Mouse (Mus musculus) midbrain, embryonic 12.5 days (tissue): Measurements from ENCODE around the gene Pbx3. TPM values are rescaled to one million over a fixed set of nuclear protein-coding genes. Genes with fewer than 3 reads are reported as not detected.
A peak's percentile ranks its signal among the peaks of the same experiment; 100 is the strongest.

Source experiments
- ATAC-seq: fragments of 200-750 bp; cut with Nextera tagmentation; 2 replicates; pipeline ENCODE4 v1.8.0; 2017; ENCODE audit warnings: low read depth, moderate TSS enrichment, moderate library complexity; ENCODE audit not compliant: low FRiP score
- H3K27ac ChIP-seq: fragments of 300-500 bp; sonication (generic); replicated peaks from 2 replicates; pipeline ENCODE4 v1.5.1; 2016; ENCODE audit warnings: mild to moderate bottlenecking
- H3K27me3 ChIP-seq: fragments of 300-500 bp; sonication (generic); 2 replicates; pipeline ENCODE4 v1.6.1; 2016; ENCODE audit warnings: mild to moderate bottlenecking
- H3K36me3 ChIP-seq: fragments of 300-500 bp; sonication (generic); 2 replicates; pipeline ENCODE4 v1.6.1; 2016
- H3K4me1 ChIP-seq: fragments of 300-500 bp; sonication (generic); 2 replicates; pipeline ENCODE4 v1.6.1; 2016
- H3K4me2 ChIP-seq: fragments of 300-500 bp; sonication (generic); replicated peaks from 2 replicates; pipeline ENCODE4 v1.6.1; 2016; ENCODE audit warnings: mild to moderate bottlenecking, moderate library complexity
- H3K4me3 ChIP-seq: fragments of 300-500 bp; sonication (generic); 2 replicates; pipeline ENCODE4 v1.5.1; 2016; ENCODE audit warnings: mild to moderate bottlenecking
- H3K9ac ChIP-seq: fragments of 300-500 bp; sonication (generic); replicated peaks from 2 replicates; pipeline ENCODE4 v1.6.1; 2016; ENCODE audit warnings: mild to moderate bottlenecking, moderate library complexity
- H3K9me3 ChIP-seq: fragments of 300-500 bp; sonication (generic); 2 replicates; pipeline ENCODE4 v1.6.1; 2016; ENCODE audit warnings: mild to moderate bottlenecking
- WGBS: fragments of 180-500 bp; shearing (Covaris S2); methylation state at CpG from one replicate; pipeline ENCODE4 v1.1.7; 2016; 5-methylcytosine and 5-hydroxymethylcytosine counted together
- polyA plus RNA-seq: library from polyadenylated mRNA; unstranded; fragments of >200 nt; fragmentation: Nextera tagmentation; extraction: Ambion mirVana; gene quantifications from 2 replicates; pipeline ENCODE4 v1.2.1, GENCODE M21; 2016

The Pbx3 gene
- polyA plus RNA-seq, 1 experiment from 2014 or later: 79.3 TPM

DNA sequence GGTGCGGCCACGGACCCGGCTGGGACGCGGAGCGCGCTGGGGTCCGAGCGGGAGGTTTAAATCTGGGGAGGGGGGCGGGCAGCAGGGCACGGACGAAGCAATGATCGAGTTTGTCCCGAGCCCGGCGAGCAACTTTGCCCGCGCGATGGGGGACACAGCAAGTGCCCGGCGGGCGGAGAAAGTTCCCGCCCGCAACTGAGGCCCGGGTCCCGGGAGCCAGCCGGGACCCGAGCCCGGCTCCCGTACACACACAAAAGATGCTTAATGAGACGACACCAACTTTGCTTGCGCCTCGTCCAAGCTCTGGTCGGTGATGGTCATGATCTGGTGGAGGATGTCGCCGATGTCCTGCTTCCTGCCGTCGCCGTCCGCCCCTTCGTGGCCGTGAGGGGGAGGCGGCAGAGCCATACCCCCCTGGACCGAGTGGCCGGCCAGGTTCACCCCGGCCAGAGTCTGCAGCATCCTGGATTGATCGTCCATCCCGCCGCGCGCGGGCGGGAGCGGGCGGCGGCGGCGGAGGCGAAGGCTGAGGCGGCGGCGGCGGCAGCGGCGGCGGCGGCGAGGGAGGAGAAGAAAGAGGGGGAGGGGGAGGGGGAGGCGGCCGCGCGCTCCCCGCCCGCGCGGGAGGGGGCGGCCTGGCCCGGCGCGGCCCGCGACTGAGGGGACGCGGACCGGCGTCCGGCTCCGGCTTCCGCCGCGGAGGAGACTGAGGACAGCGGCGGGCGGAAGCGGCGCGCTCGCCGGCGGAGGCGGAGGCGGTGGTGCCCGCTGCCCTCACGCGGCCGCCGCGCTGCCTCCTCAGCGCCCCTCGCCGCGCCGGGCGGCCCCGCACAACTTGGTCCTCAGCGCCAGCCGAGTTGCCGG lies 1.3 kb downstream of the Pbx3 start:
- peak overlapping the region; percentile 89 for H3K4me3 ChIP-seq
- no peaks in the 10 kb centered on the region for H3K9me3 ChIP-seq
- peak overlapping the region; percentile 99 for H3K27ac ChIP-seq
- ATAC-seq: peak; percentile 31
- peak overlapping the region; percentile 87 for H3K4me2 ChIP-seq
- H3K4me1 ChIP-seq: peaks cover 31% of the 10 kb centered on the region
- 0 out of 2 replicates have a peak, but pooled peaks cover 3% of the 10 kb centered on the region for H3K27me3 ChIP-seq
- no peaks in the 10 kb centered on the region for H3K36me3 ChIP-seq
- WGBS: under 1% methylated on average over 79 of the region's 118 CpGs
- H3K9ac ChIP-seq: peak overlapping the region; percentile 98

- WGBS: under 1% methylated on average over 42 of the region's 42 CpGs
- H3K27me3 ChIP-seq: 0 out of 2 replicates have a peak, but pooled peaks cover 3% of the 10 kb centered on the region
- H3K4me2 ChIP-seq: peak overlapping the region; percentile 87
- H3K4me3 ChIP-seq: peak overlapping the region; percentile 89
- peak overlapping the region; percentile 98 for H3K9ac ChIP-seq
- peak overlapping the region; percentile 99 for H3K27ac ChIP-seq
- ATAC-seq: no peak
- peaks cover 31% of the 10 kb centered on the region for H3K4me1 ChIP-seq
- no peaks in the 10 kb centered on the region for H3K36me3 ChIP-seq
- H3K9me3 ChIP-seq: no peaks in the 10 kb centered on the region
These were observed 2.1 kb downstream of the Pbx3 start for GRCm38 (mm10) chr2:34370725-34371440.

DNA sequence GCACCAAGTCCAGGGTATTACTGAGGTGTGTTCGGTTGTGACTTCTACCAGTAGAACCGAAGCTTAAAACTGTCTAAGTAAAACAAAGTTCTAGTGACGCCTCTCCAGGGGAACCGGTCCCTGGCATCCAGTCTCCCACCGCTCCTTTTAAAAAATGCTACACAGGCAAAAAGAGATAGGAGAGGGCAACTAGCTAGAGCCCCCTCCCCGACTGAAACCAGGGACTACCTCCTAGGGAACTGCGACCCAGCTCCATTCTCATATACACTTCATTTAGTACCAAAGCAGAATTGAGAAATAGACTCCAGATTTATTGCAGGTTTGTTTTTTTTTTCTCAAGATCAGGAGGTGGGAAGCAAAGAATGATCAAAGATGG lies 2.6 kb downstream of the Pbx3 start:
- Histone ChIP-seq H3K9me3 (no peaks in the 10 kb centered on the region), H3K36me3 (no peaks in the 10 kb centered on the region), H3K4me3 (peak overlapping the region; percentile 89), H3K4me1 (peaks cover 31% of the 10 kb centered on the region), H3K27ac (peak overlapping the region; percentile 99), H3K9ac (peak overlapping the region; percentile 98), H3K4me2 (peak overlapping the region; percentile 87), H3K27me3 (0 out of 2 replicates have a peak, but pooled peaks cover 3% of the 10 kb centered on the region)
- no peak for ATAC-seq
- 2% methylated on average over 7 of the region's 7 CpGs for WGBS

DNA sequence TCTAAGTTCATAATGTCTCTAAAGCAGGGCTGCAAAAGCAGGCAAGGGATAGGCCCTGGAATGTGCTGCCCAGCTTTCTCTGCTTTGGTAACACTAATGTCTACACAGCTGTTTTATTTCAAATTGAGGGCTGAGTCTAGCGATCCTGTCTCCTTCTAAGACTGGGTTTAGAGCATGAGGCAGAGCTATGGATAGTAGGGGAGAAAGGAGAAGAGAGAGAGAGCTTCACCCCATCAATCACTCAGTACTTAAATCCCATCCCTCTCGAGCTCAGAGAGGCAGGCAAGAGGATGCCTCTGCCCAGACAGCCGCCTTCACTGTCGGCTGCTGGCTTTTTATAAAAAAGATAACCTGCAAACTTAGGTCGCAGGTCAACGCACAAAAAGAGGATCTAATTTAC lies 4.5 kb downstream of the Pbx3 start:
- peak overlapping the region; percentile 35 for H3K27ac ChIP-seq
- H3K9ac ChIP-seq: peak overlapping the region; percentile 47
- H3K4me1 ChIP-seq: peaks cover 32% of the 10 kb centered on the region
- H3K4me3 ChIP-seq: peak overlapping the region; percentile 37
- ATAC-seq: no peak
- no peaks in the 10 kb centered on the region for H3K27me3 ChIP-seq
- H3K9me3 ChIP-seq: no peaks in the 10 kb centered on the region
- no peaks in the 10 kb centered on the region for H3K36me3 ChIP-seq
- WGBS: 9% methylated on average over 6 of the region's 6 CpGs
- H3K4me2 ChIP-seq: peak overlapping the region; percentile 52

- no peak for ATAC-seq
- Histone ChIP-seq H3K4me1 (peaks cover 30% of the 10 kb centered on the region), H3K36me3 (no peaks in the 10 kb centered on the region), H3K9ac (no peak overlapping the region), H3K9me3 (no peaks in the 10 kb centered on the region), H3K4me2 (peak overlapping the region; percentile 34), H3K4me3 (0 out of 2 replicates have a peak overlapping the region, but pooled peaks have one; percentile 4), H3K27me3 (no peaks in the 10 kb centered on the region), H3K27ac (no peak overlapping the region)
- WGBS: 48% methylated on average over 2 of the region's 2 CpGs
These were observed 5.9 kb downstream of the Pbx3 start for GRCm38 (mm10) chr2:34367024-34367423.

DNA sequence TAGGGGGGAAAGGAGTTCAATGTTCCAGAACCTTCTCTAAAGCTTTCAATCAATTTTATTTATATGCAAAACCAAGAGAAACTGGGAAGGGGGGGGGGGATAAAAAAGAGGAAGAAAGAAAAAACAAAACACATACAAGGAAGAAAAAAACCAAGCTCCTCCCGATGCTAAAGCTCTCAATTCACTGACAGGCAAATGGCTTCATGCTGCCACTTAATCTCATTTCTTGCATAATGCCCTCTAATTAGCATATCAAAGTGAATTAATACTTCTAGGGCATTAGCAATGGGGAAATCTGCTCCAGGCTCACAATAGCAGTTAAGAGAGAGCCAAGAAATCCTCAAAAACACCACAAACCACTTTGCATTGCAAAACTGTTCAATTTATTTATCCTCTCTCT lies 9.3 kb downstream of the Pbx3 start:
- H3K4me1 ChIP-seq: peaks cover 34% of the 10 kb centered on the region
- no peaks in the 10 kb centered on the region for H3K36me3 ChIP-seq
- no peak overlapping the region for H3K4me3 ChIP-seq
- WGBS: 10% methylated on average over 1 of the region's 1 CpGs
- H3K27ac ChIP-seq: no peak overlapping the region
- H3K9me3 ChIP-seq: no peaks in the 10 kb centered on the region
- no peak overlapping the region for H3K9ac ChIP-seq
- H3K27me3 ChIP-seq: no peaks in the 10 kb centered on the region
- no peak overlapping the region; the same call in 1 of the 2 replicates for H3K4me2 ChIP-seq
- peak; percentile 75 for ATAC-seq

GRCm38 (mm10) chr2:34355801-34356211 lies 17.1 kb downstream of the Pbx3 start:
- no peak overlapping the region for H3K4me3 ChIP-seq
- H3K36me3 ChIP-seq: no peaks in the 10 kb centered on the region
- peak overlapping the region; percentile 73 for H3K27ac ChIP-seq
- no peak overlapping the region for H3K4me2 ChIP-seq
- H3K9ac ChIP-seq: 0 out of 2 replicates have a peak overlapping the region, but pooled peaks have one; percentile 4
- no peaks in the 10 kb centered on the region for H3K9me3 ChIP-seq
- WGBS: 46% methylated on average over 7 of the region's 7 CpGs
- no peaks in the 10 kb centered on the region for H3K27me3 ChIP-seq
- H3K4me1 ChIP-seq: peaks cover 36% of the 10 kb centered on the region
- ATAC-seq: no peak

DNA sequence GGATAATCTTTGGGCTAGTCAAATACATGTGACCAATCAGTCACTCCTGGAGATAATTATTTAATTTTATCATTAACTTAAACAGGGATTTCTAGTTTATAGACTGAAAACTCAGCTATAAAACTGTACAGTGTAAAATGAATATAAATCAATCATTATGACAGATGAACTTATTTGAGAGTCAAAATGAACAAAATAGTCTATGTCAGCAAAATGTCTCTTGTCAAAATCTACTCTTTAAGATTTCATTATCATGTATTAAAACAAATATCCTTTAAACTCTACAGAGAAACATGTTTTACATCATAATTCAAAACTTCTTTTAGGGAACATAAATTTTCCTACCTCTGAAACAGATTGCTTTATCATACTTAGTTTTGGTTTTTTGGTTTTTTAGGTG lies 20.9 kb downstream of the Pbx3 start:
- Histone ChIP-seq H3K4me1 (peaks cover 27% of the 10 kb centered on the region), H3K4me3 (no peak overlapping the region), H3K27me3 (no peaks in the 10 kb centered on the region), H3K9ac (no peak overlapping the region), H3K9me3 (no peaks in the 10 kb centered on the region), H3K27ac (no peak overlapping the region), H3K36me3 (no peaks in the 10 kb centered on the region), H3K4me2 (no peak overlapping the region)
- ATAC-seq: no peak

- Histone ChIP-seq H3K4me2 (no peak overlapping the region), H3K36me3 (no peaks in the 10 kb centered on the region; the same call in 1 of the 2 replicates), H3K27ac (peak overlapping the region; percentile 56), H3K4me1 (peaks cover 20% of the 10 kb centered on the region; the same call in 1 of the 2 replicates), H3K4me3 (no peak overlapping the region), H3K9me3 (no peaks in the 10 kb centered on the region), H3K9ac (no peak overlapping the region), H3K27me3 (no peaks in the 10 kb centered on the region)
- ATAC-seq: no peak
- 56% methylated on average over 6 of the region's 6 CpGs for WGBS
These were observed 25.8 kb downstream of the Pbx3 start for GRCm38 (mm10) chr2:34347096-34347495.

DNA sequence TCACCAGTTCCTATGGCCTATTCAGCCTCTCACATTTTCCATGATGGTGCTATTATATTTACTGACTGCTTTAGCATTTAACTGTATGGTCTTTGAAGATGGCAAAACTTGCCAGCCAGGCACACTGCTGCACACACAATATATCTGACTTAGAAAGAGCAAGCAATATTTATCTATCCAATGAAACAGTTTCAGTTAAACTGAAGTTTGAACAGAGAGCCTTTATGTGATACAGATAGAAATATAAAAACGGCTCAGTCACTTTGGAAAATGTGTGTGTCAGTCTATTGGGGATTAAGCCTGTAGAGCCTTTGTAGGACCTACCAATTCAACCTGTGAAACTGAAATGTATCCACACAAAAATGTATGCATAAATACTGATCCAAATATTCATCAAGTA lies 74.3 kb downstream of the Pbx3 start:
- Histone ChIP-seq H3K9me3 (no peaks in the 10 kb centered on the region), H3K36me3 (no peaks in the 10 kb centered on the region), H3K4me2 (no peak overlapping the region), H3K27me3 (no peaks in the 10 kb centered on the region), H3K4me3 (no peak overlapping the region), H3K27ac (no peak overlapping the region), H3K9ac (no peak overlapping the region), H3K4me1 (no peaks in the 10 kb centered on the region)
- ATAC-seq: no peak
- 90% methylated on average over 1 of the region's 1 CpGs for WGBS

DNA sequence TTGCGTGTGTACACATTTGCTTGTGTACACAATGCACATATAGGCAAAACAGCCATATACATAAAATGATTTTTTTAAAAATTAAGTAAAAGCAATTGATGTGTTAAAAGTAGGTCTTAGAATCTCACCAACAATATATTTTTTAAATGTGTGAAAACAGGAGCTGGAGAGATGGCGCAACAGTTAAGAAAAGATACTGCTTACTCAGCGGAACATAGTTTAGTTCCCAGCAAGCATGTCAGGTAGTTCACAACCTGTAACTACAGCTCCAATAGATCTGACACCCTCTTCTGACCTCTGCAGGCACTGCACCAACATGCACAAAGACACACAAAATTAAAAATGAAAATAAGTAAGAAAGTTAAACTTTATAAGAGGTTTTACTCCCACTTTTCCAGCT lies 74.7 kb downstream of the Pbx3 start:
- no peak for ATAC-seq
- no peaks in the 10 kb centered on the region for H3K9me3 ChIP-seq
- no peaks in the 10 kb centered on the region for H3K27me3 ChIP-seq
- no peak overlapping the region for H3K27ac ChIP-seq
- 93% methylated on average over 3 of the region's 3 CpGs for WGBS
- H3K4me3 ChIP-seq: no peak overlapping the region
- H3K9ac ChIP-seq: no peak overlapping the region
- no peak overlapping the region for H3K4me2 ChIP-seq
- no peaks in the 10 kb centered on the region for H3K36me3 ChIP-seq
- no peaks in the 10 kb centered on the region for H3K4me1 ChIP-seq

DNA sequence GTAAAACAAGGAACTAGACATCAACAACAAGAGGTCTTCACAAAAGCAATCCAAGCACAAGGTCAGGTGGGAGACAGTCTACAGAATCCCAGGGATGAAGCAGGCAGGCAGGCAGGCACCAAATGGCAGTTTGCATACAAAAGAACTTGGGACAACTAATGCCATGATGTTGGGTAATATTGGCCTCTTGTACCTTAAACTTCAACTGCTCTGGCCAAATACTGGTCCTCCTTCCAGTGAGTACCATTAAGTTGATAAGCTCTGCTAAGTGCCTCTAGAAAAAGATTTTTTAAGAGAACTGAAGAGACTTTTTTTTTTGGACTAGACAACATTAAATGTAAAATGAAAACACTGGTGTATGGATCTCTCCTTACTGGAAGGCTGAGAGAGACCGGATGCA lies 83.2 kb downstream of the Pbx3 start:
- 83% methylated on average over 1 of the region's 1 CpGs for WGBS

More for the DNA sequence above, 83.2 kb downstream of the Pbx3 start:
- no peaks in the 10 kb centered on the region for H3K36me3 ChIP-seq
- no peaks in the 10 kb centered on the region for H3K9me3 ChIP-seq
- no peaks in the 10 kb centered on the region for H3K27me3 ChIP-seq
- no peak overlapping the region for H3K9ac ChIP-seq
- peaks cover 15% of the 10 kb centered on the region for H3K4me1 ChIP-seq
- ATAC-seq: no peak
- no peak overlapping the region for H3K27ac ChIP-seq
- H3K4me3 ChIP-seq: no peak overlapping the region
- H3K4me2 ChIP-seq: no peak overlapping the region
